Mouse (Mus musculus): ENCODE results near the gene Evl.

DNA sequence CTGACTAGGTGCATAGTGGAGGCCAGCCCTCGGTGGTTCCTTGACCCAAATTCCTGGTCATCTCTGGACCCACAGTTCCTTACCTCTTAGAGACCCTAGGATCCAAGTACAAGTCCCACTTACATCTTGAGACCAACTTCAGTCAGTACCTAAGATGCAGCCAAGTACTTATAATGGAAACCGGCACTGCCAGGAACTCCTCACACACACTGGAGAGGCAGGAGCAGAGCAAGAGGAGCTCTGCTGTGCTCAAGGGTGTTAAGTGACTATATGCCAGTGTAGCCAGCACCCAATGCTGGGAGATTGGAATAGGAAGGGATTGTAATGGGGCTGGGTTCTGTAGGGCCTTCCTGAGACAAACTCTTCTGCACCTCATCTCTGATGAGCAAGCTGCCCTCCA, 120.4 kb downstream of the Evl start:
- TF ChIP-seq CTCF (IDR thresholded peaks at IDR 0.05; ENCODE audit: low read depth, low read length) (no peak), POLR2A (IDR thresholded peaks at IDR 0.05; ENCODE audit: borderline replicate concordance, low read depth, low read length) (no peak)
